Mouse (Mus musculus) heart, postnatal 0 days (tissue): ENCODE results near the gene Rec114.

Source experiments
- CTCF ChIP-seq: IDR thresholded peaks from 2 replicates; pipeline ENCODE4 v1.5.1; 2016; ENCODE audit warnings: antibody characterized with exemption, control low read depth, low read depth
- EP300 ChIP-seq: IDR thresholded peaks from 2 replicates; pipeline ENCODE4 v1.6.1; 2016; ENCODE audit warnings: antibody characterized with exemption, low read depth

DNA sequence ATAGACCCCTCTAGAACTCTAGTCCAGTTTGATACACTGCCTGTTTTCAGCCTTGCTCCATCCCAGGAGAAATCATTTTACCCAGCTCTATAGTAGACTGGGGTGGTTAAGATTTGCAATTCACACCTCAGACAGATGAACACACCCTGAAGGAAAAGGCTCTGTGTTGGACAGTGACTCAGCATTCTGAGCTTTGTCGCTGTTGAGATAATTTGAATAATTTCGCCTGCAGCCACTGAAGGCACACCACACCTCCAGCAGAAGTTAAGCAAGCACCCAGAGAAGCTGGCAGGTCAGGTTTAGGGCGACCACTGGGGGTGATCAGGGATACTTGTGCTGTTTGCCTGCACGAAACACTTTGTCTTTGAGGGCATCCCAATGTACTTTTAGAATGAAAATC, 4.4 kb upstream of the Rec114 start:
- no peak for TF ChIP-seq CTCF
- TF ChIP-seq EP300 = no peak
